Mouse (Mus musculus): ENCODE data around the gene Slc6a4.

DNA sequence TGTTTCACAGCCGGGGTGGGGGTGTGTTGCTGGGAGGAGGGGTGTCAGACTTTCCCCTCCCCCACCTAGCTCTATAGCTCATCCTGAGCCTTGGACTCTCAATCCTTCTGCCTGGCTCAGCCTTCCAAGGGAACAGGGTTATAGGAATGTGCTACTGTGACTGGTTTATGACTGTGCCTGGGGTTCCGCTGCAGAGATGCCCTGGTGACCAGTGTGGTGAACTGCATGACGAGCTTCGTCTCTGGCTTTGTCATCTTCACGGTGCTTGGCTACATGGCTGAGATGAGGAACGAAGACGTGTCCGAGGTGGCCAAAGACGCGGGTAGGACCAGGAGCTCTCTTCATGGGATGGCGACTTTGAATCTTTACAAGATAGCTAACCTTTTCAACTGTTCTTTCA lies 19.6 kb downstream of the Slc6a4 start:
- no peak for TF ChIP-seq FLI1 (IDR thresholded peaks at IDR 0.05; ENCODE audit: low read length)
- no peak for TF ChIP-seq GATA1 (IDR thresholded peaks at IDR 0.05; ENCODE audit: borderline replicate concordance, low read length)
